In genomic region chr6:50596301-50597211, GRCm38 (mm10) we compare ENCODE assay signal across 8 mouse cellular contexts. TPM values are rescaled to one million over a fixed set of nuclear protein-coding genes. Genes with fewer than 3 reads are reported as not detected.
DNase-seq lines count a peak whose midpoint lies in the region; ATAC-seq and TF ChIP-seq lines count a peak whose summit lies in the region.

TSS of gene 4921507P07Rik (minus strand) at chr6:50596632.

- H3K36me3 ChIP-seq in limb, embryonic 13.5 days: peaks cover 4% of the 10 kb centered on the region; the same call in 1 of the 2 replicates
- H3K36me3 ChIP-seq in midbrain, embryonic 16.5 days (ENCODE audit: control insufficient read depth, insufficient read depth, low read length): no peaks in the 10 kb centered on the region; the same call in 1 of the 2 replicates
- no peaks in the 10 kb centered on the region for H3K36me3 ChIP-seq in spleen, adult 2 months (ENCODE audit: control insufficient read depth, insufficient read depth, low read length)

- peak; percentile 69 for TF ChIP-seq CTCF in embryonic fibroblast, embryonic 13.5 days (IDR thresholded peaks at IDR 0.05; ENCODE audit: borderline replicate concordance, insufficient read depth, low read length)
- TF ChIP-seq CTCF in spleen, adult 2 months (IDR thresholded peaks at IDR 0.05; ENCODE audit: extremely low read depth, insufficient read depth, insufficient read length, insufficient replicate concordance): peak; percentile 89

- H3K27me3 ChIP-seq in limb, embryonic 13.5 days: no peaks in the 10 kb centered on the region; the same call in 1 of the 2 replicates
- no peaks in the 10 kb centered on the region for H3K27me3 ChIP-seq in midbrain, embryonic 16.5 days (ENCODE audit: control insufficient read depth, insufficient read depth, low read depth, low read length)
- H3K27me3 ChIP-seq in spleen, adult 2 months (ENCODE audit: control insufficient read depth, insufficient read depth, low read length): no peaks in the 10 kb centered on the region

- H3K9me3 ChIP-seq in limb, embryonic 13.5 days: no peaks in the 10 kb centered on the region
- no peaks in the 10 kb centered on the region for H3K9me3 ChIP-seq in midbrain, embryonic 16.5 days (replicated peaks; ENCODE audit: control insufficient read depth, low read length, poor library complexity, severe bottlenecking)

- under 1% methylated on average over 62 of the region's 62 CpGs for WGBS in limb, embryonic 13.5 days
- WGBS in midbrain, embryonic 16.5 days: 1% methylated on average over 58 of the region's 62 CpGs
- 1% methylated on average over 59 of the region's 62 CpGs for WGBS in spleen, adult 2 months

- no peaks in the 10 kb centered on the region for H3K4me1 ChIP-seq in embryonic fibroblast, embryonic 13.5 days (ENCODE audit: control insufficient read depth, insufficient read depth, low read length)
- H3K4me1 ChIP-seq in limb, embryonic 13.5 days: peaks cover 25% of the 10 kb centered on the region
- peaks cover 6% of the 10 kb centered on the region for H3K4me1 ChIP-seq in midbrain, embryonic 16.5 days (ENCODE audit: control insufficient read depth, insufficient read depth, low read length)
- H3K4me1 ChIP-seq in spleen, adult 2 months (ENCODE audit: control insufficient read depth, insufficient read depth, insufficient read length): 0 out of 2 replicates have a peak, but pooled peaks cover 6% of the 10 kb centered on the region

- peak; percentile 97 to 98 for DNase-seq in B cell, adult 2 months
- peak; percentile 98 for DNase-seq in brain, adult 2 months (ENCODE audit: low read depth, low spot score)
- peak; percentile 92 to 95 for DNase-seq in heart, adult 9 months (ENCODE audit: low spot score in 2 of 2)
- DNase-seq in kidney, adult 9 months: peak; percentile 97
- peak; percentile 91 to 94 for DNase-seq in spleen, adult 2 months (ENCODE audit: low read depth in 1 of 2, low spot score in 2 of 2)

- peak; percentile 33; the same call in 1 of the 2 replicates for TF ChIP-seq POLR2A in embryonic fibroblast, embryonic 13.5 days (IDR thresholded peaks at IDR 0.05; ENCODE audit: low read depth, low read length)
- no peak for TF ChIP-seq POLR2A in spleen, adult 2 months (IDR thresholded peaks at IDR 0.05; ENCODE audit: low read depth, low read length)

- H3K9ac ChIP-seq in limb, embryonic 13.5 days: peak within 1 kb of the TSS; percentile 70
- peak within 1 kb of the TSS; percentile 89 for H3K9ac ChIP-seq in midbrain, embryonic 16.5 days (ENCODE audit: low read depth, low read length)

- H3K4me3 ChIP-seq in embryonic fibroblast, embryonic 13.5 days (ENCODE audit: insufficient read depth, low read length): peak within 1 kb of the TSS; percentile 48
- H3K4me3 ChIP-seq in limb, embryonic 13.5 days: peak within 1 kb of the TSS; percentile 55
- H3K4me3 ChIP-seq in midbrain, embryonic 16.5 days (ENCODE audit: low read depth, low read length): peak within 1 kb of the TSS; percentile 78
- H3K4me3 ChIP-seq in spleen, adult 2 months (ENCODE audit: extremely low read depth, insufficient read depth, insufficient read length): peak within 1 kb of the TSS; percentile 69

- H3K27ac ChIP-seq in embryonic fibroblast, embryonic 13.5 days (ENCODE audit: insufficient read depth, low read length): no peak within 1 kb of the TSS
- no peak within 1 kb of the TSS for H3K27ac ChIP-seq in limb, embryonic 13.5 days
- H3K27ac ChIP-seq in midbrain, embryonic 16.5 days (ENCODE audit: low read length): peak within 1 kb of the TSS; percentile 81
- H3K27ac ChIP-seq in spleen, adult 2 months (ENCODE audit: insufficient read depth, low read length): peak within 1 kb of the TSS; percentile 26; the same call in 1 of the 2 replicates

- peak within 1 kb of the TSS; percentile 93 for H3K4me2 ChIP-seq in limb, embryonic 13.5 days (replicated peaks)
- peak within 1 kb of the TSS; percentile 94 for H3K4me2 ChIP-seq in midbrain, embryonic 16.5 days (ENCODE audit: low read length)

- ATAC-seq in limb, embryonic 13.5 days (ENCODE audit: low FRiP score, low read depth): peak; percentile 93
- peak; percentile 96 for ATAC-seq in midbrain, embryonic 16.5 days

RNA-seq across cellular contexts. Expression of gene 4921507P07Rik, which starts in this region (rescaled TPM):
- not detected in 2 replicates for polyA plus RNA-seq in embryonic fibroblast, embryonic 13.5 days (2011; ENCODE audit: insufficient read length, low read depth, missing spikeins)
- 0.81 and 0.87 TPM in 2 replicates for polyA plus RNA-seq in limb, embryonic 13.5 days (2015; fragmentation: Nextera tagmentation; extraction: Ambion mirVana)
- 4.0 and 4.3 TPM in 2 replicates for polyA plus RNA-seq in midbrain, embryonic 16.5 days (2015; fragmentation: Nextera tagmentation; extraction: Ambion mirVana)
- polyA plus RNA-seq in spleen, adult 2 months (2012; rRNA removed): 0.05 and 0.08 TPM in 2 replicates

Comparison
In these comparisons a context has a peak if more than half of its experiments do, and no peak if none do; other contexts are left out.
1. Peak in ATAC-seq, H3K4me3 ChIP-seq, H3K9ac ChIP-seq and H3K4me2 ChIP-seq in limb, embryonic 13.5 days; RNA of the gene not detected or under 1 TPM.
2. Peak in DNase-seq, H3K4me3 ChIP-seq and H3K27ac ChIP-seq in spleen, adult 2 months; RNA of the gene not detected or under 1 TPM.